Mouse (Mus musculus) hindbrain, postnatal 0 days (tissue): ENCODE data around the gene Xpo6. TPM values are rescaled to one million over a fixed set of nuclear protein-coding genes. Genes with fewer than 3 reads are reported as not detected.
A peak's percentile ranks its signal among the peaks of the same experiment; 100 is the strongest.

Source experiments
- ATAC-seq: fragments of 200-750 bp; cut with Nextera tagmentation; 2 replicates; pipeline ENCODE4 v1.8.0; 2017; ENCODE audit warnings: mild to moderate bottlenecking, moderate TSS enrichment, moderate library complexity
- DNase-seq: peaks from one replicate; pipeline ENCODE4 v3.0.0-alpha.2; 2015; ENCODE audit warnings: low spot score
- H3K27ac ChIP-seq: fragments of 300-500 bp; sonication (generic); 2 replicates; pipeline ENCODE4 v1.5.1; 2014; ENCODE audit warnings: mild to moderate bottlenecking
- H3K27me3 ChIP-seq: fragments of 300-500 bp; sonication (generic); 2 replicates; pipeline ENCODE4 v1.6.1; 2014; ENCODE audit warnings: low read length, mixed read lengths; ENCODE audit not compliant: insufficient read depth
- H3K36me3 ChIP-seq: fragments of 300-500 bp; sonication (generic); 2 replicates; pipeline ENCODE4 v1.6.1; 2014; ENCODE audit warnings: low read length, mixed read lengths; ENCODE audit not compliant: insufficient read depth
- H3K4me1 ChIP-seq: fragments of 300-500 bp; sonication (generic); 2 replicates; pipeline ENCODE4 v1.6.1; 2014; ENCODE audit warnings: antibody characterized with exemption, low read length, mixed read lengths; ENCODE audit not compliant: insufficient read depth
- H3K4me2 ChIP-seq: fragments of 300-500 bp; sonication (generic); 2 replicates; pipeline ENCODE4 v1.6.1; 2014; ENCODE audit warnings: low read depth, mild to moderate bottlenecking, low read length, moderate library complexity, mixed read lengths
- H3K4me3 ChIP-seq: fragments of 300-500 bp; sonication (generic); 2 replicates; pipeline ENCODE4 v1.5.1; 2014; ENCODE audit warnings: low read length
- H3K9ac ChIP-seq: fragments of 300-500 bp; sonication (generic); replicated peaks from 2 replicates; pipeline ENCODE4 v1.6.1; 2014; ENCODE audit warnings: mild to moderate bottlenecking, low read length, moderate library complexity, mixed read lengths
- H3K9me3 ChIP-seq: fragments of 300-500 bp; sonication (generic); 2 replicates; pipeline ENCODE4 v1.6.1; 2016; ENCODE audit warnings: low read length, mixed read lengths
- CTCF ChIP-seq: IDR thresholded peaks from 2 replicates; pipeline ENCODE4 v1.5.1; 2016; ENCODE audit warnings: antibody characterized with exemption, control low read depth, low read depth
- WGBS: fragments of 180-500 bp; shearing (Covaris S2); extraction: QIAGEN DNeasy Blood & Tissue Kit; methylation state at CpG from one replicate; pipeline ENCODE4 v1.1.7; 2014; 5-methylcytosine and 5-hydroxymethylcytosine counted together
- polyA plus RNA-seq: library from polyadenylated mRNA; unstranded; fragments of >200 nt; fragmentation: Nextera tagmentation; extraction: Ambion mirVana; gene quantifications from 2 replicates; pipeline ENCODE4 v1.2.1, GENCODE M21; 2015
- total RNA-seq: library from RNA; depleted of rRNA; stranded (reverse); fragments of >200 nt; gene quantifications from 2 replicates; pipeline ENCODE4 v1.2.3, GENCODE M21; 2014

Gene Xpo6
- total and polyA plus RNA-seq, 2 experiments from 2014 or later: 45.4 to 124 TPM

DNA sequence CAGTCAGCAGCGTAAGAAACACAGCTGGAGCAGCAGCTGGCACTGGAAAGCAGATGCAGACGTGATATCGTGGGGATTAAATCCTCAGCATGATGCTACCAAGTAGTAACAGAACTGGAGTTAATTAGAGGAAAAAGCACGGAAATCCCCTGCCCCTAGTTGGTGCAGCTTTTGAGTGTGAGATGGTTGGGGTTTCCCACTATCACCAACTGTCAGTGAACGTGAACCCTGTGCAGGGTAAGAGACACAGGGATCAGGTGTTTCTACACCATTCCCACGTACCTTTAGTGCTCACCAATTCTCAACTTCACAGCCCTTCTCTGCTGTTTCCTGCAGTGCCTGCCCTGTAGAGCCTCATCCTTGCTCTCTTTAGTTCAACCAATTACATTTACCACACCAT, 80.5 kb downstream of the Xpo6 start:
- Histone ChIP-seq H3K27me3 (no peaks in the 10 kb centered on the region), H3K9me3 (no peaks in the 10 kb centered on the region), H3K4me1 (no peaks in the 10 kb centered on the region), H3K27ac (no peak overlapping the region), H3K36me3 (peaks cover 51% of the 10 kb centered on the region), H3K4me3 (no peak overlapping the region), H3K9ac (no peak overlapping the region), H3K4me2 (no peak overlapping the region)
- WGBS: 70% methylated on average over 6 of the region's 6 CpGs
- no peak for TF ChIP-seq CTCF
- ATAC-seq (no peak), DNase-seq (peak; percentile 9)

DNA sequence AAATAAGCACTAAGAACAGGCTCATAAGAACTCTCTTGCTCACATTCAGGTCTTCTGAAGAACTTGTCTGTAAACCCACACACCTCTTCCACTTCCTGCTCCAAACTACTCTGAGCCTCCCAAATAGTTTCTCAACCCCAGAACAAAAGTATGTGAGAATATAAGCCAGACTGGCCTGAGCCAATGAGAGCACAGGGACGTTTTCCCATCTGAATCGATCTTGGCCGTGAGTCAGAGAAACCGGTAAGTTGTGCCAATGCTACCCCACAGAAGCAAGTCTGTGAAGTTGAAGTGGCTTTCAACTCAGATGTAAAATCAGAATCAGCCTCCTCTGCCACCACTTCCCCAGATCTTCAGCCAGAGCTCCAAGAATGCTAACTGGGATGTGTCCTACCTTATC, 87.0 kb downstream of the Xpo6 start:
- WGBS: 57% methylated on average over 4 of the region's 4 CpGs
- no peak for DNase-seq
- Histone ChIP-seq H3K4me1 (no peaks in the 10 kb centered on the region), H3K27me3 (no peaks in the 10 kb centered on the region), H3K4me3 (no peak overlapping the region), H3K4me2 (no peak overlapping the region), H3K9me3 (no peaks in the 10 kb centered on the region), H3K9ac (no peak overlapping the region), H3K36me3 (peaks cover 63% of the 10 kb centered on the region), H3K27ac (no peak overlapping the region)
- TF ChIP-seq CTCF: no peak
- no peak for ATAC-seq

DNA sequence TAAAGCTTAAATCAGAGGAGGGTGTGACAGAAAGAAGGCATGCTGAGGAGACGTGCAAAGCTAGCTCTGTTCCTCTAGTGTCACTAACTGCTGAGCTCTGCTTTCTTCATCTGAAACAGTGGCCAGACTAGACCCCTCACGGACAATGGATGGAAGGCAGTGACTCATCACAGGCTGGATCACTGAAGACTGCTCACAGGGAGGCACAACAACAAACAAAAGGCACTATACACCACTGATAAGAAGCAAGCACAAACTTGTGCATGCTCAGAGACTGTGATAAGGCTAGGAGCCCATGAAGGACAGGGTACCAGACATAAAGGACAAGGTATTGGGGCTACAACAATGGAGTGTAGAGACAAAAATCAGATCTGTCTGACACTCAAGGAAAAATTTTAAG, 89.1 kb downstream of the Xpo6 start:
- no peak overlapping the region for H3K27ac ChIP-seq
- H3K27me3 ChIP-seq: no peaks in the 10 kb centered on the region
- WGBS: 78% methylated on average over 2 of the region's 2 CpGs
- DNase-seq (no peak), ATAC-seq (no peak)
- H3K36me3 ChIP-seq: peaks cover 81% of the 10 kb centered on the region
- H3K9me3 ChIP-seq: no peaks in the 10 kb centered on the region
- H3K9ac ChIP-seq: no peak overlapping the region
- H3K4me1 ChIP-seq: no peaks in the 10 kb centered on the region
- no peak for TF ChIP-seq CTCF
- H3K4me3 ChIP-seq: no peak overlapping the region
- no peak overlapping the region for H3K4me2 ChIP-seq

DNA sequence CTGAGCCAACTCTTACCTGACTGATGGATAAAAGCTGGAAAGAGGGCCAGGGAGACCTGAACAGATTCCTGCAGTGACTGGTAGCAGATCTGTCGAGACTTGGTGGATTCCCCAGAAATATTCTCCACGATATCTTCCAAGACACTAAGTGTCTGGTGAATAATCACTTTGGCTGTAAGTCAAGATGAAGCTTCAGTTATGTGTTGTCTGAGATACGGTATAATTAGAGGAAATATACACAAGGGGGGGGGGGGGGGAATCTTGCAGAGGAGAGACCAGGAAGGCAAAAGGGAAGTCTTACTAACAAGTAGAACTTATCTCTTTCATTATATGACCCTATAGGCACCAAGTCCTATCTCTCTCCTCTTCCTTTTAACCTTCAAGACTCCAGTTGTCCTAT, 90.4 kb downstream of the Xpo6 start:
- Histone ChIP-seq H3K9ac (no peak overlapping the region), H3K4me2 (no peak overlapping the region), H3K9me3 (no peaks in the 10 kb centered on the region), H3K27ac (no peak overlapping the region), H3K4me1 (no peaks in the 10 kb centered on the region), H3K27me3 (no peaks in the 10 kb centered on the region), H3K36me3 (peaks cover 82% of the 10 kb centered on the region), H3K4me3 (no peak overlapping the region)
- no peak for DNase-seq
- no peak for TF ChIP-seq CTCF
- WGBS: 72% methylated on average over 3 of the region's 3 CpGs
- ATAC-seq: no peak

DNA sequence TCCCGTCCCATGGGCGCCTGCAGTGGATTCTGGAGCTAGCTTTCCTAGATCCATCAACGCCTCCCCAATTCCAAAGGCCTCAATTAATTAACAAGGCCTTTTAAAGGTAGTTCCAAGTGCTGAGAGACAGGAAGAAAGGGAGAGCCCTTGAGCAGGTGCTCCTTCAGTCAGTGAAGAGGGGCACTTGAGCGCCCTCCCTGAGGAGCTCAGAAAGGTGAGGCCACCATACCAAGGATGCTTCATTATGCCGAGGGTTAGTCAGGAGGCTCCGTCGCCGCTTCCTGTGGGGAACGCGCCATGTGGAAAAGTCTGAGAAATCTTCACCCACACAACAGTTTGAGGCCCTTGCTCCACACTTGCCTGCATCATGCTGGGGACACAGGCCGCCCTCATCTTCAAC, 99.9 kb downstream of the Xpo6 start:
- no peak overlapping the region for H3K4me2 ChIP-seq
- TF ChIP-seq CTCF: no peak
- DNase-seq: no peak
- 96% methylated on average over 11 of the region's 11 CpGs for WGBS
- no peaks in the 10 kb centered on the region for H3K4me1 ChIP-seq
- no peaks in the 10 kb centered on the region for H3K27me3 ChIP-seq
- ATAC-seq: no peak
- no peak overlapping the region for H3K27ac ChIP-seq
- no peak overlapping the region for H3K9ac ChIP-seq
- H3K4me3 ChIP-seq: no peak overlapping the region
- peaks cover 56% of the 10 kb centered on the region for H3K36me3 ChIP-seq
- no peaks in the 10 kb centered on the region for H3K9me3 ChIP-seq

DNA sequence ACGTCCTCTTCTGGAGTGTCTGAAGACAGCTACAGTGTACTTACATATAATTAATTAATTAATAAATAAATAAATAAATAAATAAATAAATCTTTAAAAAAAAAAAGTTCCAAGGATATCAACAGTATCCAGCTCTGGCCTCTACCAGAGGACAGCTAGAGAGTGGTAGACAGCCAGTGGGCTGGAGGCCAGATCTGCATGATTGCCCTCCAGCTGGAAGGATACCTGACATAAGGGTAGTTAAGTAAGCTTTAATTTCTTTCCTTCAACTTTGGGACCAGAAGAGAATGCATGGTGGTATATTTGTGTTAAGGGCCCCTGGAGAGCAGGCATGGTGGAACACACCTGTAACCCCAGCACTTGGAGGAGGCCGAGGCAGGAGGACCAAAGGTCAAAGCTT, 100.5 kb downstream of the Xpo6 start:
- H3K27me3 ChIP-seq: no peaks in the 10 kb centered on the region
- H3K9me3 ChIP-seq: no peaks in the 10 kb centered on the region
- H3K4me3 ChIP-seq: no peak overlapping the region
- peaks cover 52% of the 10 kb centered on the region for H3K36me3 ChIP-seq
- no peak for TF ChIP-seq CTCF
- H3K9ac ChIP-seq: no peak overlapping the region
- no peak overlapping the region for H3K27ac ChIP-seq
- ATAC-seq: no peak
- no peak overlapping the region for H3K4me2 ChIP-seq
- DNase-seq: no peak
- 90% methylated on average over 2 of the region's 2 CpGs for WGBS
- no peaks in the 10 kb centered on the region for H3K4me1 ChIP-seq

DNA sequence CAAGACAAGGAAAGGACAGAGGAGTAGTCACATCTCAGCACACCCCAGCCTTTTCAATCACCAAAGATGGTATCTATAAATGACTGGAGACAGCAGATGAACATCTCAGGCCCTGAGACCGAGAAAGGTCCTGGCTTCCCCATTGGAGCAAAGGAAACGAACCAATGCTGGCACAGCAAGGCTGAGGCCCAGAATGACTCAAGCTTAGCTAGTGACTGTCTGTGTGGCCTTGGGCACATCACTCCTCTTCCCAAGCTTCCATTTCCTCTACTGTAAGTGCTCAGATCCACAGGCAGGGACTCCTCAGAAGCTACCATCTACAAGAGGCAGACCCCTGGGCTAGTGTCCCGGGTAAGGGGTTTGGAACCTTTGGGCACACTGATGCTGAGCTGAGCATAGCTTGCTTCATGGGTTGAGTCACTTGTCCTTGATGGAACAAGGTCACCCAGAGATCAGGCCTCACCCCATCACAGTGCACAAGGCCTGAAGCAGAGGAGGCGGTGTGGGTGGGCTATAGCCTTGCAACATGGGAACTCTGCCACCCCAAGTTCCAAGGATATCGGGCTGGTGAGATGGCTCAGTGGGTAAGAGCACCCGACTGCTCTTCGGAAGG, 101.0 kb downstream of the Xpo6 start:
- ATAC-seq: no peak
- no peaks in the 10 kb centered on the region for H3K27me3 ChIP-seq
- no peak overlapping the region for H3K4me2 ChIP-seq
- H3K36me3 ChIP-seq: peaks cover 48% of the 10 kb centered on the region; the same call in 1 of the 2 replicates
- no peak overlapping the region for H3K4me3 ChIP-seq
- 91% methylated on average over 7 of the region's 7 CpGs for WGBS
- H3K9ac ChIP-seq: no peak overlapping the region
- H3K27ac ChIP-seq: no peak overlapping the region
- H3K4me1 ChIP-seq: no peaks in the 10 kb centered on the region
- no peak for DNase-seq
- no peak for TF ChIP-seq CTCF
- no peaks in the 10 kb centered on the region for H3K9me3 ChIP-seq
